Mouse (Mus musculus): ENCODE results near the gene Pak1. TPM values are rescaled to one million over a fixed set of nuclear protein-coding genes. Genes with fewer than 3 reads are reported as not detected.
A peak's percentile ranks its signal among the peaks of the same experiment; 100 is the strongest.

Gene Pak1
- polyA plus RNA-seq, 1 experiment, result 3.1 TPM

- Histone ChIP-seq H3K27me3 (ENCODE audit: control insufficient read depth, insufficient read depth, low read length) (no peaks in the 10 kb centered on the region), H3K4me1 (ENCODE audit: control insufficient read depth, insufficient read depth, low read length) (no peaks in the 10 kb centered on the region), H3K27ac (ENCODE audit: control insufficient read depth, insufficient read depth, low read depth, low read length) (no peak overlapping the region), H3K4me3 (ENCODE audit: control insufficient read depth, low read depth, low read length) (no peak overlapping the region), H3K36me3 (ENCODE audit: control insufficient read depth, insufficient read depth, low read length) (no peaks in the 10 kb centered on the region)
- TF ChIP-seq CTCF (IDR thresholded peaks at IDR 0.05; ENCODE audit: control insufficient read depth, insufficient read depth, insufficient replicate concordance, low read depth, low read length) (no peak), POLR2A (IDR thresholded peaks at IDR 0.05; ENCODE audit: control insufficient read depth, low read depth, low read length) (no peak)
Observed at GRCm38 (mm10) chr7:97911646-97912045, 123.3 kb downstream of the Pak1 start.

GRCm38 (mm10) chr7:97914833-97915516 lies 126.6 kb downstream of the Pak1 start:
- no peak for TF ChIP-seq CTCF (IDR thresholded peaks at IDR 0.05; ENCODE audit: control insufficient read depth, insufficient read depth, insufficient replicate concordance, low read depth, low read length)
- no peak for TF ChIP-seq POLR2A (IDR thresholded peaks at IDR 0.05; ENCODE audit: control insufficient read depth, low read depth, low read length)
- Histone ChIP-seq H3K27ac (ENCODE audit: control insufficient read depth, insufficient read depth, low read depth, low read length) (no peak overlapping the region), H3K4me1 (ENCODE audit: control insufficient read depth, insufficient read depth, low read length) (peaks cover 3% of the 10 kb centered on the region; the same call in 1 of the 2 replicates), H3K4me3 (ENCODE audit: control insufficient read depth, low read depth, low read length) (no peak overlapping the region), H3K27me3 (ENCODE audit: control insufficient read depth, insufficient read depth, low read length) (no peaks in the 10 kb centered on the region), H3K36me3 (ENCODE audit: control insufficient read depth, insufficient read depth, low read length) (no peaks in the 10 kb centered on the region)

GRCm38 (mm10) chr7:97919742-97920141 lies 131.4 kb downstream of the Pak1 start, which contains the start of gene Gdpd4:
Gene Gdpd4, plus strand, starts transcription at chr7:97919955.
- Histone ChIP-seq H3K27ac (ENCODE audit: control insufficient read depth, insufficient read depth, low read depth, low read length) (peak within 1 kb of the TSS; percentile 77), H3K4me1 (ENCODE audit: control insufficient read depth, insufficient read depth, low read length) (peaks cover 3% of the 10 kb centered on the region; the same call in 1 of the 2 replicates), H3K4me3 (ENCODE audit: control insufficient read depth, low read depth, low read length) (peak within 1 kb of the TSS; percentile 94), H3K27me3 (ENCODE audit: control insufficient read depth, insufficient read depth, low read length) (no peaks in the 10 kb centered on the region), H3K36me3 (ENCODE audit: control insufficient read depth, insufficient read depth, low read length) (no peaks in the 10 kb centered on the region)
- TF ChIP-seq POLR2A (IDR thresholded peaks at IDR 0.05; ENCODE audit: control insufficient read depth, low read depth, low read length) (peak; percentile 55; the same call in 1 of the 2 replicates), CTCF (IDR thresholded peaks at IDR 0.05; ENCODE audit: control insufficient read depth, insufficient read depth, insufficient replicate concordance, low read depth, low read length) (no peak)

GRCm38 (mm10) chr7:97925819-97926218 lies 137.5 kb downstream of the Pak1 start:
- TF ChIP-seq POLR2A (IDR thresholded peaks at IDR 0.05; ENCODE audit: control insufficient read depth, low read depth, low read length), result no peak
- Histone ChIP-seq H3K36me3 (ENCODE audit: control insufficient read depth, insufficient read depth, low read length) (no peaks in the 10 kb centered on the region), H3K4me1 (ENCODE audit: control insufficient read depth, insufficient read depth, low read length) (no peaks in the 10 kb centered on the region), H3K27me3 (ENCODE audit: control insufficient read depth, insufficient read depth, low read length) (no peaks in the 10 kb centered on the region), H3K27ac (ENCODE audit: control insufficient read depth, insufficient read depth, low read depth, low read length) (no peak overlapping the region), H3K4me3 (ENCODE audit: control insufficient read depth, low read depth, low read length) (no peak overlapping the region)

- Histone ChIP-seq H3K4me3 (ENCODE audit: control insufficient read depth, low read depth, low read length) (no peak overlapping the region), H3K36me3 (ENCODE audit: control insufficient read depth, insufficient read depth, low read length) (no peaks in the 10 kb centered on the region), H3K27me3 (ENCODE audit: control insufficient read depth, insufficient read depth, low read length) (no peaks in the 10 kb centered on the region), H3K4me1 (ENCODE audit: control insufficient read depth, insufficient read depth, low read length) (no peaks in the 10 kb centered on the region), H3K27ac (ENCODE audit: control insufficient read depth, insufficient read depth, low read depth, low read length) (no peak overlapping the region)
- TF ChIP-seq POLR2A (IDR thresholded peaks at IDR 0.05; ENCODE audit: control insufficient read depth, low read depth, low read length) (no peak), CTCF (IDR thresholded peaks at IDR 0.05; ENCODE audit: control insufficient read depth, insufficient read depth, insufficient replicate concordance, low read depth, low read length) (no peak)
Observed at GRCm38 (mm10) chr7:97926978-97927377, 138.6 kb downstream of the Pak1 start.

GRCm38 (mm10) chr7:97944485-97944884 lies 156.1 kb downstream of the Pak1 start:
- H3K4me1 ChIP-seq (ENCODE audit: control insufficient read depth, insufficient read depth, low read length), result no peaks in the 10 kb centered on the region
- H3K27me3 ChIP-seq (ENCODE audit: control insufficient read depth, insufficient read depth, low read length), result no peaks in the 10 kb centered on the region
- H3K27ac ChIP-seq (ENCODE audit: control insufficient read depth, insufficient read depth, low read depth, low read length), result no peak overlapping the region
- no peaks in the 10 kb centered on the region for H3K36me3 ChIP-seq (ENCODE audit: control insufficient read depth, insufficient read depth, low read length)
- H3K4me3 ChIP-seq (ENCODE audit: control insufficient read depth, low read depth, low read length), result no peak overlapping the region
- TF ChIP-seq CTCF (IDR thresholded peaks at IDR 0.05; ENCODE audit: control insufficient read depth, insufficient read depth, insufficient replicate concordance, low read depth, low read length), result no peak
- no peak for TF ChIP-seq POLR2A (IDR thresholded peaks at IDR 0.05; ENCODE audit: control insufficient read depth, low read depth, low read length)

Other genes with a start within 250 kb of the Pak1 start
- 33.5 and 35.3 TPM in 2 replicates for gene Aamdc, start 209.0 kb upstream of the Pak1 start, polyA plus RNA-seq (2012; rRNA removed)
- gene Rsf1, start 208.7 kb upstream of the Pak1 start, polyA plus RNA-seq (2012; rRNA removed), result 4.4 and 4.9 TPM in 2 replicates
- 23.8 and 28.2 TPM in 2 replicates for gene Clns1a, start 91.9 kb upstream of the Pak1 start, polyA plus RNA-seq (2012; rRNA removed)
- 872 and 875 TPM in 2 replicates for gene Aqp11, start 50.3 kb upstream of the Pak1 start, polyA plus RNA-seq (2012; rRNA removed)
- 13.7 and 15.4 TPM in 2 replicates for gene Gdpd4, start 131.4 kb downstream of the Pak1 start, polyA plus RNA-seq (2012; rRNA removed)

Data from testis, adult 2 months (tissue).